Mouse (Mus musculus): ENCODE results near the gene Rab1b. TPM values are rescaled to one million over a fixed set of nuclear protein-coding genes. Genes with fewer than 3 reads are reported as not detected.
A peak's percentile ranks its signal among the peaks of the same experiment; 100 is the strongest.

Rab1b gene
- polyA plus RNA-seq, 1 experiment: 296 TPM

DNA sequence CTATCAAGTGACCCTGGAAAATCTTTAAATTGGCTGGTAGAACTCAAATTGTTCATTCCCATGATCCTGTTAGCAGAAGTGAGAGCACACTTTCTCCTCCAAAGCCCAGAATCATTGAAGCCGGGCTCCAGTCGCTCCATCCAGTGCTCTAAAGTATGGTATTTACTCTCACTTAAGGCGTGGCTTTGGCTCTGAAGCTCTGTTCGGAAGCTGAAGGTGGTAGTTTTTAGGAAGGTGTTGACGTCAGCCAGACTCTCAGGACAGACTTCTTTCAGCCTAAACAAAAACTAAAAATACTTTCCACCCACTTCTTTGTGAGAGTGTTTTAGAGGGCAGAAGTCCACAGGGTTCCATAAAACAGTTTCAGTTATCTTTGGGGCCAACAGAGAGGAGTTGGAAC lies 33.4 kb downstream of the Rab1b start:
- H3K4me3 ChIP-seq (ENCODE audit: control insufficient read depth, insufficient read depth, low read length): no peak overlapping the region
- H3K27ac ChIP-seq (ENCODE audit: control insufficient read depth, insufficient read depth, low read length): no peak overlapping the region
- WGBS: 35% methylated on average over 5 of the region's 5 CpGs
- no peaks in the 10 kb centered on the region for H3K36me3 ChIP-seq (ENCODE audit: control insufficient read depth, insufficient read depth, low read length)
- peaks cover 16% of the 10 kb centered on the region for H3K27me3 ChIP-seq (ENCODE audit: control insufficient read depth, insufficient read depth, low read length)
- no peak for DNase-seq
- TF ChIP-seq CTCF (IDR thresholded peaks at IDR 0.05; ENCODE audit: borderline replicate concordance, control insufficient read depth, extremely low read depth, insufficient read depth, low read length, poor library complexity): no peak
- TF ChIP-seq POLR2A (IDR thresholded peaks at IDR 0.05; ENCODE audit: control insufficient read depth, extremely low read depth, insufficient read depth, low read length, poor library complexity): no peak
- H3K4me1 ChIP-seq (replicated peaks; ENCODE audit: control insufficient read depth, insufficient read depth, low read length): peaks cover 11% of the 10 kb centered on the region

DNA sequence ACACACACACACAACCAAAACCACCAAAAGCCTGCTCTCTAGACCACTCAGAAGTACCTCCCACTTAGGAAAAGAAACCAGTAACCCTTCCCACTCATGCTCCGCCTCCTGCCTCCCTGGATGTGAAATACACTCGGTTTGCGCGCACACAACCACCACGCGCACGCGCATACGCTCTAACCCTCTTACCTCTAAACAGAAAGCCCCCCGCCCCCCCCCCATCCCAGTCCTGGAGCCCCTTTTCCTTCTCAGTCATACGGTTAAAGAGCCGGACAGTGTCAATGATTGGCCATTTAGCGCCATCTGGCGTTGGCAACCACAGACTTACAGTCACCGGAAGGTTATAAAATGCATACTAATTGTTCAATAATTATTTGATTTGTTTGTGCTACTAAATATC lies 33.8 kb downstream of the Rab1b start:
- no peaks in the 10 kb centered on the region for H3K36me3 ChIP-seq (ENCODE audit: control insufficient read depth, insufficient read depth, low read length)
- H3K27me3 ChIP-seq (ENCODE audit: control insufficient read depth, insufficient read depth, low read length): peaks cover 20% of the 10 kb centered on the region
- 2% methylated on average over 15 of the region's 15 CpGs for WGBS
- no peak for TF ChIP-seq POLR2A (IDR thresholded peaks at IDR 0.05; ENCODE audit: control insufficient read depth, extremely low read depth, insufficient read depth, low read length, poor library complexity)
- TF ChIP-seq CTCF (IDR thresholded peaks at IDR 0.05; ENCODE audit: borderline replicate concordance, control insufficient read depth, extremely low read depth, insufficient read depth, low read length, poor library complexity): no peak
- no peak overlapping the region for H3K27ac ChIP-seq (ENCODE audit: control insufficient read depth, insufficient read depth, low read length)
- H3K4me1 ChIP-seq (replicated peaks; ENCODE audit: control insufficient read depth, insufficient read depth, low read length): peaks cover 11% of the 10 kb centered on the region
- DNase-seq: peak; percentile 29
- no peak overlapping the region for H3K4me3 ChIP-seq (ENCODE audit: control insufficient read depth, insufficient read depth, low read length)

DNA sequence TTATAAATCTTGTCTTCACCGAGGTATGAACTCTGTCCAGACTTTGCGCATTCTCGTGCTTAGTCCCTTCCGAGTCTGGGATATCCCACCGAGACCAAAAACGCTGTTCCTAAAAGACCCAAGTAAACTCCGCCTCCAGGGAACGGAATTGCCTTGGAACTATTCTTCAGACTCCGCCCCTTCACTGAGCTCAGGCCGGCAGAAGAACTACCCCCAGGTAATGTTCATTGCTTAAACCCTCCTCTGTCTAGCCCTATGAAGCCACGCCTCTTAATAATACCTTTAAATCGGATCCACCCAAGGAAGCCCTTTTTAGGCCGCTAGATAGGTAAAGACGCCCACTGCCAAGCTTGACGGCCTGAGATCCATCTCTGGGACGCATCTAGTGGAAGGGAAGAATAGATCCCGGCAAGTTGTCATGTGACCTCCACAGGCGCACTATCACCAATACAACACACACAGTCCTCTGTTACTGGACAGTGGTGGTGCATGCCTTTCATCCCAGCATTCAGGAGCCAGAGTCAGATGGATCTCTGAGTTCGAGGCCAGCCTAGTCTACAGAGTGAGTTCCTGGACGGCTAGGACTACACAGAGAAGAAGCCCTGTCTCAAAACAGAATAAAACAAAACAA lies 34.4 kb downstream of the Rab1b start:
- DNase-seq: no peak
- Histone ChIP-seq H3K27ac (ENCODE audit: control insufficient read depth, insufficient read depth, low read length) (no peak overlapping the region), H3K4me3 (ENCODE audit: control insufficient read depth, insufficient read depth, low read length) (peak overlapping the region; percentile 16; the same call in 1 of the 2 replicates), H3K27me3 (ENCODE audit: control insufficient read depth, insufficient read depth, low read length) (peaks cover 25% of the 10 kb centered on the region), H3K36me3 (ENCODE audit: control insufficient read depth, insufficient read depth, low read length) (no peaks in the 10 kb centered on the region), H3K4me1 (replicated peaks; ENCODE audit: control insufficient read depth, insufficient read depth, low read length) (peaks cover 11% of the 10 kb centered on the region)
- no peak for TF ChIP-seq CTCF (IDR thresholded peaks at IDR 0.05; ENCODE audit: borderline replicate concordance, control insufficient read depth, extremely low read depth, insufficient read depth, low read length, poor library complexity)
- no peak for TF ChIP-seq POLR2A (IDR thresholded peaks at IDR 0.05; ENCODE audit: control insufficient read depth, extremely low read depth, insufficient read depth, low read length, poor library complexity)
- 11% methylated on average over 20 of the region's 20 CpGs for WGBS

DNA sequence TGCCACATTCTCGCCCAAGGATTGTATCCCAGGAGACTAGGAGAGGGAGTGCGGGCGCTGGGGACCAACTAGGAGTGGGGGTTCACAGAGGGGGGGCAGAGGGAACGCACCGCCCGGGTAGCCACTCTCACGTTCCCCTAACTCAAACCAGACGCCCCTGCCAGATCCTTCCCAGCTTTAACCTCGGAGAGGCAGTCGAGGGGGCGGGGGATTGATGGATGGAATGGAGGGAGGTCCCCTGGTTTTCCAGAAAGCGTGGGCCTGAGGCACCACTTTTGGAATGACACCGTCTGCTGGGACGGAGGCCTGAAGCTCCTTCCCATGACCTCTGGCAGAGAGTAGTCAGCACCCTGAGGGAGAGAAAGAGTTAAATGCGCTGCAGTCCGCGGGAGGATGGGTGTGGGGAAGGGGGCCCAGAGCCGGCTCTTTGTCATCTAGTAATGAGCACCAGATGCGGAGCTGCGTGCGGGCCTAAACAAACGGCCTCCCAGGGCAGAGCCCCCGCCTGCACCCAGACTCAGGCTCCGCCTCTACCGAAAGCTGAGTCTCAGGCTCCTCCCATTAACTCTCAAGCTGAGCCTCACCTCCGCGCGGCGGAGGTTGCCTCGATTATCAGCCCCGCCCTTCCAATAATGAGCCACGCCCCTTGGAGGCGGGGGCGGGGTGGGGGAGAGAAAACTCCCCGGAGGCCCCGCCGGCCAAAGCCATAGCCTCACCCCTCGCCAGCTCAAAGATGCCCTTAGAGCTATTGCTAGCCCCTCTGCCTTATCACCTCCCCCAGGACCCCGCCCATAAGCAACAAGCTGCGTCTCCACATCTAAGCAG lies 35.1 kb downstream of the Rab1b start:
- WGBS: 12% methylated on average over 40 of the region's 40 CpGs
- H3K4me1 ChIP-seq (replicated peaks; ENCODE audit: control insufficient read depth, insufficient read depth, low read length): peaks cover 11% of the 10 kb centered on the region
- H3K27me3 ChIP-seq (ENCODE audit: control insufficient read depth, insufficient read depth, low read length): peaks cover 25% of the 10 kb centered on the region
- H3K36me3 ChIP-seq (ENCODE audit: control insufficient read depth, insufficient read depth, low read length): no peaks in the 10 kb centered on the region
- peak overlapping the region; percentile 16 for H3K4me3 ChIP-seq (ENCODE audit: control insufficient read depth, insufficient read depth, low read length)
- TF ChIP-seq POLR2A (IDR thresholded peaks at IDR 0.05; ENCODE audit: control insufficient read depth, extremely low read depth, insufficient read depth, low read length, poor library complexity) (no peak), CTCF (IDR thresholded peaks at IDR 0.05; ENCODE audit: borderline replicate concordance, control insufficient read depth, extremely low read depth, insufficient read depth, low read length, poor library complexity) (no peak)
- no peak overlapping the region for H3K27ac ChIP-seq (ENCODE audit: control insufficient read depth, insufficient read depth, low read length)
- no peak for DNase-seq

DNA sequence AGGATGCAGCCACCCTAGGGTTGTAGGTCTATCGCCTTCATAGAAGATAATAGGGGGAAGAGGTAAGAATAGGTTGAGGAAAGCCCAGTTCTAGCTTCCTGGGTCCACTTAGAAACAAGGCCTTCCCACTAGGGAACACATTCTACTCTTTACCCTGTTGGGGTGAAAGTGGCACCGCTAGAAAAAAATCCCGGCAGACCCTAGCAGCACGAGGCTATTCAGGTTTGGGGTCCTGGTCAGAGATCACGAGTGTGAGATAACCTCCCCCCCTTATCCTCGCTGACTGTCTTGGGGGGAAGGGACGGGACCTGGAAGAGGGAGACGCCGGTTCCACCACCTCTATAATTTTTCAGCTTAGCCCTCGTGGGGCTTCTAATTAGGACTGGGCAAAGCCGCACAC lies 35.8 kb downstream of the Rab1b start:
- TF ChIP-seq CTCF (IDR thresholded peaks at IDR 0.05; ENCODE audit: borderline replicate concordance, control insufficient read depth, extremely low read depth, insufficient read depth, low read length, poor library complexity) (no peak), POLR2A (IDR thresholded peaks at IDR 0.05; ENCODE audit: control insufficient read depth, extremely low read depth, insufficient read depth, low read length, poor library complexity) (no peak)
- Histone ChIP-seq H3K27ac (ENCODE audit: control insufficient read depth, insufficient read depth, low read length) (no peak overlapping the region), H3K4me1 (replicated peaks; ENCODE audit: control insufficient read depth, insufficient read depth, low read length) (peaks cover 11% of the 10 kb centered on the region), H3K27me3 (ENCODE audit: control insufficient read depth, insufficient read depth, low read length) (peaks cover 25% of the 10 kb centered on the region), H3K4me3 (ENCODE audit: control insufficient read depth, insufficient read depth, low read length) (no peak overlapping the region), H3K36me3 (ENCODE audit: control insufficient read depth, insufficient read depth, low read length) (no peaks in the 10 kb centered on the region)
- DNase-seq: no peak
- WGBS: 60% methylated on average over 11 of the region's 11 CpGs

DNA sequence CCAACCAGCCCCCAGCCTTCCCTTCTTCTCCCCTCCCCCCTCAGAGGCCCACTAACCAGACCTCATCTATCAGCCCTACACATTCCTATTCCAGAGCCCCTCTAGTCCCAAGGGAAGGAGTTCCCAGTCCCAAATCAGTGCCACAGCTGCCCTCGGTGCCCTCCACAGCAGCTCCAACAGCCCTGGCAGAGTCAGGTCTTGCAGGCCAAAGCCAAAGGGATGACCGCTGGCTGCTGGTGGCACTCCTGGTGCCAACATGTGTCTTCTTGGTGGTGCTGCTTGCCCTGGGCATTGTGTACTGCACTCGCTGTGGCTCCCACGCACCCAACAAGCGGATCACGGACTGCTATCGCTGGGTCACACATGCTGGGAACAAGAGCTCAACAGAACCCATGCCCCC lies 36.9 kb downstream of the Rab1b start:
- no peak for DNase-seq
- Histone ChIP-seq H3K36me3 (ENCODE audit: control insufficient read depth, insufficient read depth, low read length) (no peaks in the 10 kb centered on the region), H3K27ac (ENCODE audit: control insufficient read depth, insufficient read depth, low read length) (no peak overlapping the region), H3K4me3 (ENCODE audit: control insufficient read depth, insufficient read depth, low read length) (no peak overlapping the region), H3K4me1 (replicated peaks; ENCODE audit: control insufficient read depth, insufficient read depth, low read length) (peaks cover 11% of the 10 kb centered on the region), H3K27me3 (ENCODE audit: control insufficient read depth, insufficient read depth, low read length) (peaks cover 25% of the 10 kb centered on the region)
- TF ChIP-seq CTCF (IDR thresholded peaks at IDR 0.05; ENCODE audit: borderline replicate concordance, control insufficient read depth, extremely low read depth, insufficient read depth, low read length, poor library complexity): no peak
- no peak for TF ChIP-seq POLR2A (IDR thresholded peaks at IDR 0.05; ENCODE audit: control insufficient read depth, extremely low read depth, insufficient read depth, low read length, poor library complexity)
- WGBS: 94% methylated on average over 7 of the region's 7 CpGs
